Mouse (Mus musculus) lung, embryonic 14.5 days (tissue): Measurements from ENCODE around the gene Dnase1l2. TPM values are rescaled to one million over a fixed set of nuclear protein-coding genes. Genes with fewer than 3 reads are reported as not detected.

Experiments
- ATAC-seq: fragments of 200-750 bp; cut with Nextera tagmentation; 2 replicates; pipeline ENCODE4 v1.8.0; 2017; ENCODE audit warnings: mild to moderate bottlenecking, moderate TSS enrichment, moderate library complexity; ENCODE audit not compliant: insufficient read depth
- DNase-seq: peaks from one replicate; pipeline ENCODE4 v3.0.0-alpha.2; 2015
- H3K27ac ChIP-seq: fragments of 300-500 bp; sonication (generic); 2 replicates; pipeline ENCODE4 v1.5.1; 2014; ENCODE audit warnings: low read depth, mild to moderate bottlenecking, moderate library complexity
- H3K27me3 ChIP-seq: fragments of 300-500 bp; sonication (generic); 2 replicates; pipeline ENCODE4 v1.6.1; 2014; ENCODE audit warnings: low read length, control low read depth; ENCODE audit not compliant: insufficient read depth
- H3K36me3 ChIP-seq: fragments of 300-500 bp; sonication (generic); 2 replicates; pipeline ENCODE4 v1.6.1; 2014; ENCODE audit warnings: control low read depth; ENCODE audit not compliant: insufficient read depth
- H3K4me1 ChIP-seq: fragments of 300-500 bp; sonication (generic); 2 replicates; pipeline ENCODE4 v1.6.1; 2014; ENCODE audit warnings: antibody characterized with exemption, control low read depth; ENCODE audit not compliant: insufficient read depth
- H3K4me2 ChIP-seq: fragments of 300-500 bp; sonication (generic); 2 replicates; pipeline ENCODE4 v1.6.1; 2014; ENCODE audit warnings: mild to moderate bottlenecking
- H3K4me3 ChIP-seq: fragments of 300-500 bp; sonication (generic); 2 replicates; pipeline ENCODE4 v1.5.1; 2014; ENCODE audit warnings: low read depth, low read length
- H3K9ac ChIP-seq: fragments of 300-500 bp; sonication (generic); 2 replicates; pipeline ENCODE4 v1.6.1; 2014
- H3K9me3 ChIP-seq: fragments of 300-500 bp; sonication (generic); 2 replicates; pipeline ENCODE4 v1.6.1; 2016; ENCODE audit warnings: low read depth, low read length, control low read depth
- CTCF ChIP-seq: IDR thresholded peaks from 2 replicates; pipeline ENCODE4 v1.5.1; 2016; ENCODE audit warnings: antibody characterized with exemption, low read depth
- WGBS: fragments of 180-500 bp; shearing (Covaris S2); extraction: QIAGEN DNeasy Blood & Tissue Kit; methylation state at CpG from one replicate; pipeline ENCODE4 v1.1.7; 2014; 5-methylcytosine and 5-hydroxymethylcytosine counted together
- polyA plus RNA-seq: library from polyadenylated mRNA; unstranded; fragments of >200 nt; fragmentation: Nextera tagmentation; extraction: Ambion mirVana; gene quantifications from 2 replicates; pipeline ENCODE4 v1.2.1, GENCODE M21; 2014

Gene Dnase1l2
- polyA plus RNA-seq, 1 experiment from 2014 or later, result 2.6 TPM

- H3K27ac ChIP-seq, result no peak overlapping the region
- no peak overlapping the region for H3K4me2 ChIP-seq
- no peaks in the 10 kb centered on the region for H3K9me3 ChIP-seq
- WGBS, result 93% methylated on average over 8 of the region's 8 CpGs
- no peak for ATAC-seq
- H3K36me3 ChIP-seq, result peaks cover 86% of the 10 kb centered on the region
- no peak for TF ChIP-seq CTCF
- no peaks in the 10 kb centered on the region for H3K27me3 ChIP-seq
- H3K9ac ChIP-seq, result no peak overlapping the region
- no peaks in the 10 kb centered on the region for H3K4me1 ChIP-seq
- no peak for DNase-seq
- H3K4me3 ChIP-seq, result no peak overlapping the region
These were observed 3.7 kb upstream of the Dnase1l2 start for GRCm38 (mm10) chr17:24446590-24446989.

- ATAC-seq (no peak), DNase-seq (no peak)
- Histone ChIP-seq H3K27ac (no peak overlapping the region), H3K4me2 (no peak overlapping the region), H3K9me3 (no peaks in the 10 kb centered on the region), H3K36me3 (peaks cover 89% of the 10 kb centered on the region), H3K4me3 (no peak overlapping the region), H3K9ac (no peak overlapping the region), H3K4me1 (no peaks in the 10 kb centered on the region), H3K27me3 (no peaks in the 10 kb centered on the region)
- TF ChIP-seq CTCF, result no peak
- WGBS, result 85% methylated on average over 4 of the region's 4 CpGs
These were observed 504 bp upstream of the Dnase1l2 start for GRCm38 (mm10) chr17:24443409-24443808.

- no peak for TF ChIP-seq CTCF
- Histone ChIP-seq H3K27ac (no peak overlapping the region), H3K4me2 (no peak overlapping the region), H3K27me3 (no peaks in the 10 kb centered on the region), H3K36me3 (peaks cover 88% of the 10 kb centered on the region), H3K4me3 (no peak overlapping the region), H3K9ac (no peak overlapping the region), H3K9me3 (no peaks in the 10 kb centered on the region), H3K4me1 (no peaks in the 10 kb centered on the region)
- ATAC-seq, result no peak
- WGBS, result 84% methylated on average over 14 of the region's 14 CpGs
- no peak for DNase-seq
These were observed 798 bp downstream of the Dnase1l2 start for GRCm38 (mm10) chr17:24442107-24442506.

GRCm38 (mm10) chr17:24441148-24441547 lies 1.8 kb downstream of the Dnase1l2 start:
- Histone ChIP-seq H3K27ac (no peak overlapping the region), H3K4me3 (no peak overlapping the region), H3K9ac (no peak overlapping the region), H3K27me3 (no peaks in the 10 kb centered on the region), H3K36me3 (peaks cover 87% of the 10 kb centered on the region), H3K9me3 (no peaks in the 10 kb centered on the region), H3K4me1 (no peaks in the 10 kb centered on the region), H3K4me2 (no peak overlapping the region)
- DNase-seq (no peak), ATAC-seq (no peak)
- WGBS, result 29% methylated on average over 2 of the region's 2 CpGs
- TF ChIP-seq CTCF, result peak; percentile 46

GRCm38 (mm10) chr17:24440377-24440776 lies 2.5 kb downstream of the Dnase1l2 start:
- Histone ChIP-seq H3K4me2 (no peak overlapping the region), H3K27me3 (no peaks in the 10 kb centered on the region), H3K9me3 (no peaks in the 10 kb centered on the region), H3K27ac (no peak overlapping the region), H3K4me3 (no peak overlapping the region), H3K9ac (no peak overlapping the region), H3K4me1 (no peaks in the 10 kb centered on the region), H3K36me3 (peaks cover 87% of the 10 kb centered on the region)
- WGBS, result 88% methylated on average over 8 of the region's 8 CpGs
- DNase-seq, result no peak
- TF ChIP-seq CTCF, result no peak
- ATAC-seq, result no peak

GRCm38 (mm10) chr17:24437016-24437415 lies 5.9 kb downstream of the Dnase1l2 start:
- WGBS, result 68% methylated on average over 5 of the region's 5 CpGs
- peak; percentile 82 for TF ChIP-seq CTCF
- H3K4me2 ChIP-seq, result no peak overlapping the region
- DNase-seq, result peak; percentile 79
- no peak overlapping the region for H3K27ac ChIP-seq
- H3K9ac ChIP-seq, result no peak overlapping the region
- no peaks in the 10 kb centered on the region for H3K9me3 ChIP-seq
- no peaks in the 10 kb centered on the region for H3K27me3 ChIP-seq
- H3K4me1 ChIP-seq, result no peaks in the 10 kb centered on the region
- no peak overlapping the region for H3K4me3 ChIP-seq
- ATAC-seq, result peak; percentile 70; the same call in 1 of the 2 replicates
- H3K36me3 ChIP-seq, result peaks cover 79% of the 10 kb centered on the region

- WGBS, result 75% methylated on average over 14 of the region's 14 CpGs
- H3K27me3 ChIP-seq, result no peaks in the 10 kb centered on the region
- ATAC-seq, result no peak
- no peak overlapping the region for H3K9ac ChIP-seq
- H3K36me3 ChIP-seq, result peaks cover 29% of the 10 kb centered on the region
- H3K27ac ChIP-seq, result peak overlapping the region; percentile 36; the same call in 1 of the 2 replicates
- no peaks in the 10 kb centered on the region for H3K9me3 ChIP-seq
- H3K4me2 ChIP-seq, result no peak overlapping the region
- no peak for DNase-seq
- TF ChIP-seq CTCF, result no peak
- no peaks in the 10 kb centered on the region for H3K4me1 ChIP-seq
- no peak overlapping the region for H3K4me3 ChIP-seq
These were observed 13.5 kb downstream of the Dnase1l2 start for GRCm38 (mm10) chr17:24429201-24429983.
